1 mouse cellular context compared by ENCODE assay signal in the genomic region with DNA sequence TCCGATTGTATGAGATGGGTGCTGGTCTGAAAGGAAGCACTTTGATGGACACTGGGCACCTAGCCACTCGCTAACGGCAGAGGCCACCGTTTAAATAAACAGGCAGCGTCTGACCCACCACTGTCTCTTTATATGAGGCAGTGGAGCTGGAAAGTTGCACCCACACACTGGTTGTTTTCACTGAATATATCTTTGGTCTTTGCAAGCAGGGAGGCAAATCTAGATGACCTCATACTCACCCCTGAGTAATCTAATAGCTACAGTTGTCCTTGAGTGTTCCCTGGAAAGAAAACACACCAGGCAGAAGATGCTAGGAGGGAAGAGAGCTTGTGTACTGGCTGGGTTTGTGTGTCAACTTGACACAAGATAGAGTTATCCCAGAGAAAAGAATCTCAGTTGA.
TF ChIP-seq lines count a peak whose summit lies in the region.

No protein-coding gene starts in this region.

TF ChIP-seq in MEL, 35 proteins besides CTCF, POLR2A, EP300 and RAD21:
- TF ChIP-seq USF1 (IDR thresholded peaks at IDR 0.05; ENCODE audit: low read depth, low read length) (no peak), GATA1 (IDR thresholded peaks at IDR 0.05; ENCODE audit: low read depth, low read length) (no peak), CHD1 (IDR thresholded peaks at IDR 0.05; ENCODE audit: low read depth, low read length) (no peak), TBP (IDR thresholded peaks at IDR 0.05; ENCODE audit: low read depth, low read length) (no peak), MYC (IDR thresholded peaks at IDR 0.05; ENCODE audit: low read depth, low read length) (no peak)
